Mouse (Mus musculus) layer of hippocampus, adult 8-10 months (tissue): ENCODE data around the gene Tenm3. TPM values are rescaled to one million over a fixed set of nuclear protein-coding genes. Genes with fewer than 3 reads are reported as not detected.
"Not testable (repeated sequence)": the region's sequence is repeated elsewhere in the genome, so short reads cannot be mapped to it uniquely, and the experiment has no call there.

Experiments used
- DNase-seq, 2 experiments: peaks; one replicate each; pipeline ENCODE4 v3.0.0; 2022; ENCODE audit warnings: low spot score in 2 of 2
- total RNA-seq, 4 experiments: library from RNA; stranded (reverse); gene quantifications; 2 replicates each; pipeline ENCODE4 v1.2.4; 2022

Gene Tenm3
- total RNA-seq, 4 experiments from 2014 or later: 83.3 to 88.6 (median 85.4) TPM

- DNase-seq: no peak
These were observed 631.8 kb downstream of the Tenm3 start for GRCm38 (mm10) chr8:48211931-48212330.

GRCm38 (mm10) chr8:48207567-48207966 lies 636.2 kb downstream of the Tenm3 start:
- DNase-seq: no peak

GRCm38 (mm10) chr8:48206922-48207321 lies 636.8 kb downstream of the Tenm3 start:
- no peak for DNase-seq

GRCm38 (mm10) chr8:48204838-48205345 lies 638.9 kb downstream of the Tenm3 start:
- DNase-seq: no peak

- DNase-seq: no peak
These were observed 639.5 kb downstream of the Tenm3 start for GRCm38 (mm10) chr8:48204114-48204837.

GRCm38 (mm10) chr8:48203611-48204010 lies 640.1 kb downstream of the Tenm3 start:
- no peak for DNase-seq

GRCm38 (mm10) chr8:48203161-48203560 lies 640.6 kb downstream of the Tenm3 start:
- DNase-seq: no peak

- no peak for DNase-seq
These were observed 641.1 kb downstream of the Tenm3 start for GRCm38 (mm10) chr8:48202632-48203031.

GRCm38 (mm10) chr8:48199171-48199570 lies 644.6 kb downstream of the Tenm3 start:
- DNase-seq: no peak

- no peak for DNase-seq
These were observed 647.8 kb downstream of the Tenm3 start for GRCm38 (mm10) chr8:48195971-48196370.

- DNase-seq: no peak
These were observed 655.2 kb downstream of the Tenm3 start for GRCm38 (mm10) chr8:48188586-48188985.

GRCm38 (mm10) chr8:48183758-48184157 lies 660.0 kb downstream of the Tenm3 start:
- DNase-seq: no peak

- no peak for DNase-seq
These were observed 662.8 kb downstream of the Tenm3 start for GRCm38 (mm10) chr8:48181000-48181399.

- not testable (repeated sequence) for DNase-seq
These were observed 663.6 kb downstream of the Tenm3 start for GRCm38 (mm10) chr8:48180146-48180545.

- no peak for DNase-seq
These were observed 664.8 kb downstream of the Tenm3 start for GRCm38 (mm10) chr8:48178993-48179392.

GRCm38 (mm10) chr8:48177876-48178275 lies 665.9 kb downstream of the Tenm3 start:
- DNase-seq: no peak
